Mouse (Mus musculus) limb, embryonic 13.5 days (tissue): ENCODE results near the gene Rps6kb2. TPM values are rescaled to one million over a fixed set of nuclear protein-coding genes. Genes with fewer than 3 reads are reported as not detected.

ENCODE experiments used
- ATAC-seq: fragments of 200-750 bp; cut with Nextera tagmentation; 2 replicates; pipeline ENCODE4 v1.8.0; 2017; ENCODE audit warnings: low read depth, moderate number of reproducible peaks, moderate TSS enrichment; ENCODE audit not compliant: low FRiP score
- H3K27ac ChIP-seq: fragments of 300-500 bp; sonication (generic); 2 replicates; pipeline ENCODE4 v1.5.1; 2015; ENCODE audit warnings: inconsistent platforms, mild to moderate bottlenecking, moderate library complexity
- H3K27me3 ChIP-seq: fragments of 300-500 bp; sonication (generic); 2 replicates; pipeline ENCODE4 v1.6.1; 2015; ENCODE audit warnings: mild to moderate bottlenecking, inconsistent platforms
- H3K36me3 ChIP-seq: fragments of 300-500 bp; sonication (generic); 2 replicates; pipeline ENCODE4 v1.6.1; 2015; ENCODE audit warnings: inconsistent platforms, mild to moderate bottlenecking, moderate library complexity
- H3K4me1 ChIP-seq: fragments of 300-500 bp; sonication (generic); 2 replicates; pipeline ENCODE4 v1.6.1; 2015; ENCODE audit warnings: inconsistent platforms
- H3K4me2 ChIP-seq: fragments of 300-500 bp; sonication (generic); replicated peaks from 2 replicates; pipeline ENCODE4 v1.6.1; 2015; ENCODE audit warnings: inconsistent platforms, mild to moderate bottlenecking, moderate library complexity
- H3K4me3 ChIP-seq: fragments of 300-500 bp; sonication (generic); 2 replicates; pipeline ENCODE4 v1.5.1; 2015; ENCODE audit warnings: moderate library complexity, mild to moderate bottlenecking, inconsistent platforms
- H3K9ac ChIP-seq: fragments of 300-500 bp; sonication (generic); 2 replicates; pipeline ENCODE4 v1.6.1; 2015; ENCODE audit warnings: mild to moderate bottlenecking, inconsistent platforms
- H3K9me3 ChIP-seq: fragments of 300-500 bp; sonication (generic); 2 replicates; pipeline ENCODE4 v1.6.1; 2016; ENCODE audit warnings: inconsistent platforms
- WGBS: fragments of 180-500 bp; shearing (Covaris S2); methylation state at CpG from one replicate; pipeline ENCODE4 v1.1.7; 2015; 5-methylcytosine and 5-hydroxymethylcytosine counted together
- polyA plus RNA-seq: library from polyadenylated mRNA; unstranded; fragments of >200 nt; fragmentation: Nextera tagmentation; extraction: Ambion mirVana; gene quantifications from 2 replicates; pipeline ENCODE4 v1.2.1, GENCODE M21; 2015

Gene Rps6kb2
- polyA plus RNA-seq, 1 experiment from 2014 or later = 65.7 TPM

DNA sequence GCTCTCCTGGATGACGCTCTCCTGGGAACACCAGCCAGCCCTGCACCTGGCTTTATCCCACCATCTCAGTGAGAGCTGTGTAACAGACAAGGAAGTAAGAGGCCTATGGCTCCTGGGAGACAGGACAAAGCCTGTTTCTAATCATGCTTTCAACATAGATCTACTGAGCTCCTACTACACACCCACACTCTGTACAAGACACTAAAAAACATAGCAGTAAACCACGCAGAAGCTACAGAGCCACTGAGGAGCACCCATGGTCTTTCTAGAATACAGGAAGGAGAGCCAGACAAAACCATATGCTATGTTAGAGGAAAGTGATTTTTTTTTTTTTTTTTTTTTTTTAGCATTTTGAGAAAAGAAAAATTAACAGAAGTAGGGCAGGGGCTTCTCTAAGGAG is 44.8 kb downstream of the Rps6kb2 start:
- Histone ChIP-seq H3K36me3 (peaks cover 55% of the 10 kb centered on the region), H3K9ac (no peak overlapping the region), H3K4me3 (no peak overlapping the region), H3K27ac (no peak overlapping the region), H3K4me2 (no peak overlapping the region), H3K4me1 (peaks cover 28% of the 10 kb centered on the region), H3K27me3 (no peaks in the 10 kb centered on the region), H3K9me3 (no peaks in the 10 kb centered on the region)
- WGBS = 90% methylated on average over 2 of the region's 2 CpGs
- no peak for ATAC-seq

DNA sequence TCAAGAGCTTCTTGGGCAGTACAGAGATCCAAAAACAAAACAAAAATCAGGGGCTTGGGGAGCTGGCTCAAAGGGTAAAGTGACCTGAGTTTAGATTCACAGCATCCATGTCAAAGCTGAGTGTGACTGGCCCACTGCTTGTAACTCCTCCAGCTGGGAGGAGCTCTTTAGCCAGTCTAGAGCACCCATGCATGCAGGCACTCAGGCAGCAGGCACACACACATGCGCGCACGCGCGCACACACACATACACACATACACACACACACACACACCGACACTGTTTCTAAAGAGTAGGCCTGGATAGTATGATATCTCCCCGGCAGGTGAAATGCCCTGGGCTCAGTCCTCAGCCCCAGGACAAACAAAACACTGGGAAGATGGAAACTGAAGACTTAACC is 46.1 kb downstream of the Rps6kb2 start:
- Histone ChIP-seq H3K9me3 (no peaks in the 10 kb centered on the region), H3K9ac (no peak overlapping the region), H3K27ac (no peak overlapping the region), H3K4me1 (peaks cover 32% of the 10 kb centered on the region), H3K4me2 (no peak overlapping the region), H3K4me3 (no peak overlapping the region), H3K36me3 (peaks cover 68% of the 10 kb centered on the region), H3K27me3 (no peaks in the 10 kb centered on the region)
- WGBS = 97% methylated on average over 7 of the region's 7 CpGs
- no peak for ATAC-seq

- Histone ChIP-seq H3K9me3 (no peaks in the 10 kb centered on the region), H3K27ac (no peak overlapping the region), H3K4me2 (no peak overlapping the region), H3K4me3 (no peak overlapping the region), H3K9ac (no peak overlapping the region), H3K36me3 (peaks cover 75% of the 10 kb centered on the region), H3K27me3 (no peaks in the 10 kb centered on the region), H3K4me1 (peaks cover 29% of the 10 kb centered on the region)
- ATAC-seq = no peak
- WGBS = 85% methylated on average over 11 of the region's 11 CpGs
These were observed 47.3 kb downstream of the Rps6kb2 start for GRCm38 (mm10) chr19:4115816-4116215.

DNA sequence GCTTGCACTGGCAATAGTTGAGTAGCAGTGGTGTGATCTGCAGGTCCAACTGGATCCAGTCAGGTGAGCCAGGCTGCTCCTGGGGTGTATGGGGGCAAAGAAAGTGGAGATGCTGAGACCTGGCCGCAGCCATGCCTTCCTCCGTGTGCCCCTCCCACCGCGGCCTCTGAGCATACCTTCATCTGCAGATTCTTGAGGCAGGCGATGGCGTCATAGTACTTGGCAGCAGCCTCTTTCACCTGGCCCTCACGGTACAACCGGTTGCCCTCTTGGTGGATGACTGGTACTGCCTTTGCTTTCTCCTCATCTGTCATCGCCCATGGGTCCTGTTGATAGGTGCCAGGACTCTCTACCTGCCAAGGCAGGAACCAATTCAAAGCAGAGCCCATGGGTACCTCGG is 48.0 kb downstream of the Rps6kb2 start:
- Histone ChIP-seq H3K27me3 (no peaks in the 10 kb centered on the region), H3K27ac (no peak overlapping the region; the same call in 1 of the 2 replicates), H3K36me3 (peaks cover 75% of the 10 kb centered on the region), H3K4me3 (no peak overlapping the region), H3K4me1 (peaks cover 22% of the 10 kb centered on the region), H3K9ac (0 out of 2 replicates have a peak overlapping the region, but pooled peaks have one; percentile 25), H3K9me3 (no peaks in the 10 kb centered on the region), H3K4me2 (no peak overlapping the region)
- WGBS = 95% methylated on average over 10 of the region's 10 CpGs
- no peak for ATAC-seq

DNA sequence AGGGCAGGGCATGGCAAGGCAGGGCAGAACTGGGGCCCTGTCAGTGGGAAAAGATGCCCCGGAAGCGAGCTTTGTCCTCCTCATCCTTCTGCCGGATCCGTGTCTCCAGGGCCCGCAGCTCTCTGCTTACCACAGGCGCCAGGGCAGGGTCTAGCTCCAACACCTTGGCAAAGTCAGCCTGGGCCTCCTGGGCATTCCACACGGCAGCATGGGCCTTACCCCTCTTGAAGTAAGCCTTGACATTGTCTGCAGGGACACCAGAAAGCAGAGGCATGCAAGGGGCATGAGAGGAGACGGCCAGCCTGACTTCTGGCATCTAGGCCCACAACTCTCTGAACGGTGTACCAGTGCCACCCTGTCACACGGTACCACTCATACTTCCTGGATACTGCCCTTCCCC is 48.6 kb downstream of the Rps6kb2 start:
- Histone ChIP-seq H3K4me2 (no peak overlapping the region), H3K4me3 (no peak overlapping the region), H3K27ac (peak overlapping the region; percentile 69; the same call in 1 of the 2 replicates), H3K9me3 (no peaks in the 10 kb centered on the region), H3K27me3 (no peaks in the 10 kb centered on the region), H3K36me3 (peaks cover 75% of the 10 kb centered on the region), H3K4me1 (peaks cover 20% of the 10 kb centered on the region), H3K9ac (0 out of 2 replicates have a peak overlapping the region, but pooled peaks have one; percentile 25)
- ATAC-seq = no peak
- WGBS = 92% methylated on average over 10 of the region's 10 CpGs

DNA sequence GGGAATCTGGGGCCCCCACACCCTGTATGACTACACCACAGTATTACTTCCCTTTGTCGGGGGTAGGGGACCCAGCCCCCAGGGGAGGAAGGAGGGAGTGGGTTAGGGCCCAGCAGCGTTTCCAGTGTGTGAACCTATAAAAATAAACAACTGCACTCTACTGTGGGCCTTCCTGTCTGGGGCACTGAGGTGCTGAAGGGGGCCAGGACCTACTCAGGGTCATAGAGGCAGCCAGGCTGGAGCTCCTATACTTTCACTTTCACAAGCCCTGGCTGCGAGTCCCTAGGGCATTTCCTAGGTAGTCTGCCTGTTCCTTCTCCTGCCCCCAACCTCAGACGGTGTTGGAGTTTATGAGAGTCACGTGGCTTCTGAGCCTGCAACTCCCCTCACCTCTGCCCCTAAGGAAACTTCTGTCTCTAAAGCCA is 49.3 kb downstream of the Rps6kb2 start:
- Histone ChIP-seq H3K4me2 (peak overlapping the region; percentile 9; the same call in 1 of the 2 replicates), H3K27ac (peak overlapping the region; percentile 69; the same call in 1 of the 2 replicates), H3K27me3 (no peaks in the 10 kb centered on the region), H3K9ac (0 out of 2 replicates have a peak overlapping the region, but pooled peaks have one; percentile 35), H3K36me3 (peaks cover 72% of the 10 kb centered on the region), H3K9me3 (no peaks in the 10 kb centered on the region), H3K4me3 (no peak overlapping the region), H3K4me1 (peaks cover 20% of the 10 kb centered on the region)
- peak; percentile 20; the same call in 1 of the 2 replicates for ATAC-seq
- 33% methylated on average over 5 of the region's 5 CpGs for WGBS

GRCm38 (mm10) chr19:4113186-4113805 is 49.9 kb downstream of the Rps6kb2 start:
- Histone ChIP-seq H3K9ac (peak overlapping the region; percentile 35; the same call in 1 of the 2 replicates), H3K4me2 (peak overlapping the region; percentile 9; the same call in 1 of the 2 replicates), H3K27me3 (no peaks in the 10 kb centered on the region), H3K4me3 (no peak overlapping the region), H3K9me3 (no peaks in the 10 kb centered on the region), H3K4me1 (peaks cover 20% of the 10 kb centered on the region), H3K36me3 (peaks cover 70% of the 10 kb centered on the region), H3K27ac (peak overlapping the region; percentile 69)
- no peak for ATAC-seq
- 66% methylated on average over 13 of the region's 13 CpGs for WGBS

- no peaks in the 10 kb centered on the region for H3K27me3 ChIP-seq
- no peak overlapping the region for H3K4me3 ChIP-seq
- H3K4me2 ChIP-seq = no peak overlapping the region
- no peak overlapping the region; the same call in 1 of the 2 replicates for H3K27ac ChIP-seq
- WGBS = 96% methylated on average over 26 of the region's 26 CpGs
- no peaks in the 10 kb centered on the region for H3K9me3 ChIP-seq
- no peak for ATAC-seq
- no peak overlapping the region for H3K9ac ChIP-seq
- H3K4me1 ChIP-seq = peaks cover 20% of the 10 kb centered on the region
- H3K36me3 ChIP-seq = peaks cover 60% of the 10 kb centered on the region
These were observed 50.8 kb downstream of the Rps6kb2 start for GRCm38 (mm10) chr19:4112063-4112960.

GRCm38 (mm10) chr19:4108535-4108934 is 54.6 kb downstream of the Rps6kb2 start:
- Histone ChIP-seq H3K36me3 (peaks cover 22% of the 10 kb centered on the region), H3K4me3 (no peak overlapping the region), H3K27ac (no peak overlapping the region), H3K9me3 (no peaks in the 10 kb centered on the region), H3K4me2 (no peak overlapping the region), H3K27me3 (peaks cover under 1% of the 10 kb centered on the region; the same call in 1 of the 2 replicates), H3K9ac (no peak overlapping the region), H3K4me1 (peaks cover 6% of the 10 kb centered on the region)
- 84% methylated on average over 9 of the region's 9 CpGs for WGBS
- ATAC-seq = no peak

GRCm38 (mm10) chr19:4106654-4107053 is 56.5 kb downstream of the Rps6kb2 start:
- Histone ChIP-seq H3K4me2 (no peak overlapping the region), H3K9me3 (no peaks in the 10 kb centered on the region), H3K27me3 (peaks cover 19% of the 10 kb centered on the region), H3K36me3 (peaks cover 3% of the 10 kb centered on the region; the same call in 1 of the 2 replicates), H3K4me3 (no peak overlapping the region), H3K9ac (no peak overlapping the region), H3K27ac (no peak overlapping the region), H3K4me1 (peaks cover under 1% of the 10 kb centered on the region; the same call in 1 of the 2 replicates)
- WGBS = 89% methylated on average over 14 of the region's 14 CpGs
- no peak for ATAC-seq

GRCm38 (mm10) chr19:4104675-4105194 is 58.4 kb downstream of the Rps6kb2 start:
- no peaks in the 10 kb centered on the region; the same call in 1 of the 2 replicates for H3K36me3 ChIP-seq
- H3K4me3 ChIP-seq = no peak overlapping the region
- no peaks in the 10 kb centered on the region for H3K9me3 ChIP-seq
- no peak overlapping the region for H3K4me2 ChIP-seq
- 90% methylated on average over 16 of the region's 16 CpGs for WGBS
- H3K4me1 ChIP-seq = peaks cover 20% of the 10 kb centered on the region
- ATAC-seq = no peak
- H3K9ac ChIP-seq = no peak overlapping the region
- H3K27ac ChIP-seq = no peak overlapping the region
- H3K27me3 ChIP-seq = peaks cover 38% of the 10 kb centered on the region
